Mouse (Mus musculus) embryonic facial prominence, embryonic 14.5 days (tissue): ENCODE measurements around the gene Bsdc1. TPM values are rescaled to one million over a fixed set of nuclear protein-coding genes. Genes with fewer than 3 reads are reported as not detected.

Experiments
- ATAC-seq: fragments of 200-750 bp; cut with Nextera tagmentation; 2 replicates; pipeline ENCODE4 v1.8.0; 2017; ENCODE audit warnings: low read depth, moderate number of reproducible peaks, moderate TSS enrichment
- DNase-seq: peaks from one replicate; pipeline ENCODE4 v3.0.0-alpha.2; 2015; ENCODE audit warnings: low spot score
- H3K27ac ChIP-seq: fragments of 300-500 bp; sonication (generic); replicated peaks from 2 replicates; pipeline ENCODE4 v1.5.1; 2014; ENCODE audit warnings: low read depth, mild to moderate bottlenecking, low read length, moderate library complexity
- H3K27me3 ChIP-seq: fragments of 300-500 bp; sonication (generic); replicated peaks from 2 replicates; pipeline ENCODE4 v1.6.1; 2014; ENCODE audit warnings: low read length; ENCODE audit not compliant: control insufficient read depth, insufficient read depth
- H3K36me3 ChIP-seq: fragments of 300-500 bp; sonication (generic); 2 replicates; pipeline ENCODE4 v1.6.1; 2014; ENCODE audit warnings: low read length, mixed read lengths; ENCODE audit not compliant: control insufficient read depth, insufficient read depth
- H3K4me1 ChIP-seq: fragments of 300-500 bp; sonication (generic); 2 replicates; pipeline ENCODE4 v1.6.1; 2014; ENCODE audit warnings: antibody characterized with exemption, low read length; ENCODE audit not compliant: control insufficient read depth, insufficient read depth
- H3K4me2 ChIP-seq: fragments of 300-500 bp; sonication (generic); 2 replicates; pipeline ENCODE4 v1.6.1; 2014; ENCODE audit warnings: low read depth, mild to moderate bottlenecking, low read length, moderate library complexity, mixed read lengths
- H3K4me3 ChIP-seq: fragments of 300-500 bp; sonication (generic); 2 replicates; pipeline ENCODE4 v1.5.1; 2014; ENCODE audit warnings: low read depth, mild to moderate bottlenecking, low read length
- H3K9ac ChIP-seq: fragments of 300-500 bp; sonication (generic); 2 replicates; pipeline ENCODE4 v1.6.1; 2014; ENCODE audit warnings: low read depth, mild to moderate bottlenecking, low read length, moderate library complexity, mixed read lengths
- H3K9me3 ChIP-seq: fragments of 300-500 bp; sonication (generic); 2 replicates; pipeline ENCODE4 v1.6.1; 2016; ENCODE audit warnings: low read length; ENCODE audit not compliant: control insufficient read depth
- WGBS: fragments of 180-500 bp; shearing (Covaris S2); extraction: QIAGEN DNeasy Blood & Tissue Kit; methylation state at CpG from one replicate; pipeline ENCODE4 v1.1.7; 2014; 5-methylcytosine and 5-hydroxymethylcytosine counted together
- polyA plus RNA-seq: library from polyadenylated mRNA; unstranded; fragments of >200 nt; fragmentation: Nextera tagmentation; extraction: Ambion mirVana; gene quantifications from 2 replicates; pipeline ENCODE4 v1.2.1, GENCODE M21; 2014

Gene Bsdc1
- polyA plus RNA-seq, 1 experiment from 2014 or later = 27.7 TPM

DNA sequence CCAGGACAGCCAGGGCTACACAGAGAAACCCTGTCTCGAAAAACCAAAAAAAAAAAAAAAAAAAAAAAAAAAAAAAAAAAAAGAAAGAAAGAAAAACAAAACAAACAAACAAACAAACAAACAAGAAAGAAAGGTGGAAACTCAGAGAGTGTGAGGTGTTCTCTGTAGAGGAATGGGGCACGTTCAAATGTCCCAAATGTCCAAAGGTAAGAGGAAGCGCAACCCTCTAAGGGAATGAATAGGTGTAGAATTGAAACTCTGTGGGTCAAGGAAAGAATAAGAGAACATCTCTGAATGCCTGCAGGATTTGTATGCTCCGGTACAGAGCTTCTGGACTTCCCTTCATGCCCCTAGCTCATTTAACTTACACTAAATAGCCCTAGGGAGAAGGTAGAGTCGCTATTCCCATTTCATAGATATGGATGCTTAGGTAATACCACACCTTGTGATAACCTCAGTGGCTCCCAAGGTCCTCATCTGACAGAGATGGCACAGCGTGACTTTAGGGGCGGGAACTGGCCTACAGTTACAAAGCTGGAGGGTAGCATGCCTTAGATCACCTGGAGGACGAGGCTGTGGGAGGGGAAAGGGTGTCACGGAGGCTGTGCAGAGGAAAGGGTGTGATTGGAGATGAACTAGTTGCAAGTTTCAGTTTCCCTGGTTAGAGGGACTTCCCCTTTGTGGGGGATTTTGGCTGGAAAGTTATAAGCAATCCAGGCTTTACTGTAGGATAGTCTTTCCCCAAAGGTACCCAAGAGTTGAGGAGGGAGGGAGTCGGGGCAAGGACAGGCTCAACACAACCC lies 46.3 kb downstream of the Bsdc1 start:
- no peak overlapping the region for H3K4me2 ChIP-seq
- no peaks in the 10 kb centered on the region for H3K9me3 ChIP-seq
- H3K4me3 ChIP-seq = no peak overlapping the region
- H3K27ac ChIP-seq = no peak overlapping the region
- H3K4me1 ChIP-seq = peaks cover 14% of the 10 kb centered on the region; the same call in 1 of the 2 replicates
- H3K36me3 ChIP-seq = no peaks in the 10 kb centered on the region
- ATAC-seq = no peak
- no peak overlapping the region for H3K9ac ChIP-seq
- 54% methylated on average over 9 of the region's 10 CpGs for WGBS
- H3K27me3 ChIP-seq = no peaks in the 10 kb centered on the region
- DNase-seq = no peak

DNA sequence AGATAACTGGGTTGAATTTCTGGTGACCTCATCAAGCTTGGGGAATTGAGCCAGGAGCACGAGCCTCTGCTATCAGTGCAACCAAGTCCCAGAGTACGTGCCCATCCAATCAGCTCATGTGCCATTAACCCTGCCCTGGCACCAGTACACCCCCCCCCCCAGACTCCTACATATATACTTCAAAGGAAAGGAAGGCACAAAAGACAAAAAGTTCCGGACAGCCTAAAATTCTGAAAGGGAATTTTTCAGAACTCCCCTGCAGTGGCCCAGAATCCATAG lies 46.8 kb downstream of the Bsdc1 start:
- no peak for DNase-seq
- WGBS = 64% methylated on average over 3 of the region's 3 CpGs

GRCm38 (mm10) chr4:129508834-129509600 lies 47.6 kb downstream of the Bsdc1 start:
- Histone ChIP-seq H3K4me2 (no peak overlapping the region), H3K9me3 (no peaks in the 10 kb centered on the region), H3K4me3 (no peak overlapping the region), H3K36me3 (no peaks in the 10 kb centered on the region), H3K27me3 (no peaks in the 10 kb centered on the region), H3K4me1 (peaks cover 13% of the 10 kb centered on the region), H3K27ac (no peak overlapping the region), H3K9ac (no peak overlapping the region)
- WGBS = 55% methylated on average over 14 of the region's 15 CpGs
- DNase-seq = no peak
- no peak for ATAC-seq

More for the DNA sequence above, 46.8 kb downstream of the Bsdc1 start:
- H3K9me3 ChIP-seq = no peaks in the 10 kb centered on the region
- H3K27ac ChIP-seq = no peak overlapping the region
- ATAC-seq = no peak
- H3K27me3 ChIP-seq = no peaks in the 10 kb centered on the region
- H3K9ac ChIP-seq = no peak overlapping the region
- H3K4me1 ChIP-seq = peaks cover 13% of the 10 kb centered on the region
- H3K4me2 ChIP-seq = no peak overlapping the region
- no peaks in the 10 kb centered on the region for H3K36me3 ChIP-seq
- no peak overlapping the region for H3K4me3 ChIP-seq

GRCm38 (mm10) chr4:129509650-129510049 lies 48.3 kb downstream of the Bsdc1 start:
- Histone ChIP-seq H3K9me3 (no peaks in the 10 kb centered on the region), H3K36me3 (no peaks in the 10 kb centered on the region), H3K27me3 (no peaks in the 10 kb centered on the region), H3K4me2 (no peak overlapping the region), H3K9ac (no peak overlapping the region), H3K4me3 (no peak overlapping the region), H3K4me1 (peaks cover 13% of the 10 kb centered on the region), H3K27ac (no peak overlapping the region)
- DNase-seq (no peak), ATAC-seq (no peak)
- 66% methylated on average over 3 of the region's 3 CpGs for WGBS

DNA sequence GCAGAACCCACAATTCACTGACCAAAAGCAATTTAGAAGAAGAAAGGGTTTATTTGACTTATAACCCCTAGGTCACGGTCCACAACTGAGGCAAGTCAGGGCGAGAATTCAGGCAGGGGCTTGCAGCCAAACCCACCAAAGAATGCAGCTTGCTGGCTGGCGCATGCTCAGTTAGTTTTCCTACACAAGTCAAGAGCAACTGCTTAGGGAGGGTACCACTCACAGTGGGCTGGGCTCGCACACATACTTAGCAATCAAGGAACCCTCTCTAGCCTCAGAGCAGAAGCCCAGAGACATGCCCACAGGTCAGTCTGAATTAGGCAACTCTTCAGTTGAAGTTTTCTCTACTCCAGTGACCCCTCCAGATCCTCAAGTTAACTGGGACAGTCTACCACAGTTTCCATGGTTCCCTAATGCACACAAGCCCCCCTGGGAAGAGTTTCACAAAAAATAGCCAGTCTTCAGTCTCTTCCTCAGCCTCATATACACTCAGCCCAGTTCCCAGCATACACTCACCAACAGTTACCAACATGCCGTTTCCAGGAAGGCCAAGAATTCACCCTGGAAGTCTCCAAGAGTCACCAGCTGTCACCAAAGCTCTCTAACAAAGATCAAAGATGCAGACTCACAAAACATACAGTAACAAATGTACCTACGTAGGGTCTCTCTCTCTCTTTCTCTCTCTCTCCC lies 49.5 kb downstream of the Bsdc1 start:
- 44% methylated on average over 6 of the region's 6 CpGs for WGBS
- Histone ChIP-seq H3K27ac (peak overlapping the region; percentile 52; the same call in 1 of the 2 replicates), H3K4me3 (no peak overlapping the region), H3K9me3 (no peaks in the 10 kb centered on the region), H3K9ac (no peak overlapping the region), H3K4me2 (no peak overlapping the region), H3K27me3 (no peaks in the 10 kb centered on the region), H3K36me3 (peaks cover 12% of the 10 kb centered on the region), H3K4me1 (peaks cover 13% of the 10 kb centered on the region)
- no peak for ATAC-seq
- DNase-seq = peak; percentile 56

DNA sequence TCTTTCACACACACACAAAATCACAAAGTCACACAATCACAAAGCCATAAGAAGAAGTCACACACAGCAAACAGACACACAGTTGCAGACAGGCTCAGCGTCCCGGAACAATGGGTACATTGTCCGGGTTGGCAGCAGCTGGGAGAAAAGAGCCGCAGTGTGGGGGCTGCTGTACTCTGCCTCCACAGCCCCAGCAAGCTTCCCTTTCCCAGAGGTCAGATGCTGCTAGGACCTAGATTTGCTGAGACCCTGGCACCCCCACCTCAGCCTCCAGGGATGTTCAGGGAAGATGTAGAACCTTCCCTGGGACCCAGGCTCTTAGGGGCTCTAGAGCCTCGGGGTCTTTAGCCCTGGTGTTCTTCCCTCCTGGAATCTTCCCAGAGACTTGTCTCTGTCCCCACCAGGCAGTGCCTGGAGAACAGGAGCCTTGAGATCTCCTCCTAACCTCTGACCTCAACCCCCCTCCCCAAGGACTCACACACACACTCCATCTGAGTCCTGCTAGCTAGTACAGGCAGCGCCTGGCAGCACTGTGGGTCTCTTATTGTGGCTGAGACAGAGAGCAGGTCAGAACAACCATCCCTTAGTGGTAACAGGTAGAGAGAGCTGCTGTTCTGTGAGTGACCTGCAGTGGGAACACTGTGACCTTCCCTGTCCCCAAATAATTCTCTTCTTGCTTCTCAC lies 50.2 kb downstream of the Bsdc1 start:
- DNase-seq (peak; percentile 35), ATAC-seq (no peak)
- Histone ChIP-seq H3K4me3 (no peak overlapping the region), H3K4me2 (no peak overlapping the region), H3K36me3 (peaks cover 17% of the 10 kb centered on the region), H3K9ac (no peak overlapping the region), H3K27me3 (no peaks in the 10 kb centered on the region), H3K27ac (no peak overlapping the region), H3K4me1 (peaks cover 13% of the 10 kb centered on the region), H3K9me3 (no peaks in the 10 kb centered on the region)
- WGBS = 14% methylated on average over 6 of the region's 6 CpGs

DNA sequence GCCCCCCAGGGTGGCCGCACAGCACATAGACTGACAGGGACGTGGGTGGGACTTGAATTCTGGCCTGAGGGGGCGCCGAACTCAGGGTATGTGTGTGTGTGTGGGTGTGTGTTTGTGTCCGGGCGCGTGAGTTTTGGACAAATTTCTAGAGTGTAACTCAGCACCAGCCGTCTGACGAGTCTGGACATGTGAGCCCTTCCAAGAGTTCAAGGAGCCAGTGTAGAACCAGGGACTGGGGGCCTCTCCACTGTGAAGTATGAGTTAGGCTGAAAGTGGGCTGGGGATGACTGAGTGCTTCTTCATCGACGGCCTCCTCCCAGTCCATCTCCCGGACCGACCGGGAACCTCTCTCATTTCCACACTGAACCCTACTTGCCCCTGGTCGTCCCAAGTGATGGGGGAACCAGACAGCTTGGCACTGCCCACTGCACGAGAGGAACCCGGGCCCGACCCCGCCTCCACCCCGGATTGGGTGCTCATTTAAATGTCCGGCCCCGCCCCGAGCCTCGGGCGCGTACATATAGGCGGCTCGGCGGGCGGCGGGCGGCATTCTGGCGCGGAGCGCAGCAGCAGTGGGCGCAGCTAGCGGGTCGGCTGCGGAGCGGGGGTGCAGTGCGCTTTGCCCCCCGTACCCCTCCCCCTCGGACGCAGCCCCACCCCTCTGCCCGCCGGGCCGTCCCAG lies 51.8 kb downstream of the Bsdc1 start, which contains the start of gene Marcksl1:
Gene Marcksl1 (plus strand): TSS at position 496 of the 682 bp plus-strand sequence.
- peak within 1 kb of the TSS; percentile 99 for H3K4me3 ChIP-seq
- 9% methylated on average over 21 of the region's 47 CpGs for WGBS

GRCm38 (mm10) chr4:129513891-129514290 lies 52.5 kb downstream of the Bsdc1 start:
- DNase-seq = peak; percentile 21
- H3K27ac ChIP-seq = peak overlapping the region; percentile 96
- peaks cover 13% of the 10 kb centered on the region for H3K4me1 ChIP-seq
- peak overlapping the region; percentile 99 for H3K4me3 ChIP-seq
- ATAC-seq = peak; percentile 19
- 2% methylated on average over 8 of the region's 57 CpGs for WGBS
- no peaks in the 10 kb centered on the region for H3K27me3 ChIP-seq
- no peaks in the 10 kb centered on the region for H3K9me3 ChIP-seq
- H3K9ac ChIP-seq = peak overlapping the region; percentile 100
- H3K36me3 ChIP-seq = peaks cover 40% of the 10 kb centered on the region
- H3K4me2 ChIP-seq = peak overlapping the region; percentile 67

More for the DNA sequence above, 51.8 kb downstream of the Bsdc1 start, which contains the start of gene Marcksl1:
- peaks cover 33% of the 10 kb centered on the region for H3K36me3 ChIP-seq
- DNase-seq (peak; percentile 95), ATAC-seq (peak; percentile 89)
- peak within 1 kb of the TSS; percentile 96 for H3K27ac ChIP-seq
- peaks cover 13% of the 10 kb centered on the region for H3K4me1 ChIP-seq
- no peaks in the 10 kb centered on the region for H3K27me3 ChIP-seq
- H3K4me2 ChIP-seq = peak within 1 kb of the TSS; percentile 67
- peak within 1 kb of the TSS; percentile 100 for H3K9ac ChIP-seq
- no peaks in the 10 kb centered on the region for H3K9me3 ChIP-seq
